Mouse (Mus musculus) megakaryocyte, embryonic 14.5 days (primary cell): Measurements from ENCODE around the gene Micu1.

Experiments used
- FLI1 ChIP-seq: IDR thresholded peaks from 2 replicates; pipeline ENCODE4 v1.6.1; 2012; ENCODE audit warnings: low read length, inconsistent platforms, mixed read lengths
- GATA1 ChIP-seq: IDR thresholded peaks from 3 replicates; pipeline ENCODE4 v1.6.1; 2012; ENCODE audit warnings: mixed read lengths, low read length, inconsistent platforms, borderline replicate concordance

DNA sequence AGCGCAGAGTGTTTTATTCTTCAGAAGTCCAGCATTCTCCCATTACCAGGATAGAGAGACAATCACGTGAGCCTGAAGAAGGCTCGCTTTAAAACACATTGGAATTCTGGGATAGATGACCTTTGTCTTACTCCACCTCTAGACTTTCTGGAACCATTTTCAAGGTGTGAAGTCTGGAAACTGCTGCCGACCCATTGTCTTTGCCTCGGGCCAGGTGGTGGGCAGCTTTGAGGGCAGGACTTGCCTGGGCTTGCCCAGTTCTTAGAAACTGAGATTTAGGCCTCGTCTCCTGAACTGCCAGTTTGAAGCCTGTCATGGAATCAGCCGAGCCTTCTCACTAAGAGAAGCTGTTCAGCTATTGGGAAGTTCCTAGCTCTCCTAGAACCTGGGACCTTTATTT is 92.8 kb downstream of the Micu1 start:
- no peak for TF ChIP-seq FLI1
- TF ChIP-seq GATA1 = no peak
